Mouse (Mus musculus) kidney, postnatal 0 days (tissue): ENCODE results near the gene H2-Oa. TPM values are rescaled to one million over a fixed set of nuclear protein-coding genes. Genes with fewer than 3 reads are reported as not detected.

Source experiments
- ATAC-seq: fragments of 200-750 bp; cut with Nextera tagmentation; replicated peaks from 2 replicates; pipeline ENCODE4 v1.8.0; 2017; ENCODE audit warnings: low read depth, moderate number of reproducible peaks, moderate TSS enrichment, moderate library complexity; ENCODE audit not compliant: low FRiP score
- DNase-seq: peaks from one replicate; pipeline ENCODE4 v3.0.0-alpha.2; 2016; ENCODE audit warnings: low spot score
- H3K27ac ChIP-seq: fragments of 300-500 bp; sonication (generic); 2 replicates; pipeline ENCODE4 v1.5.1; 2014; ENCODE audit warnings: mild to moderate bottlenecking
- H3K27me3 ChIP-seq: fragments of 300-500 bp; sonication (generic); 2 replicates; pipeline ENCODE4 v1.6.1; 2014; ENCODE audit warnings: low read length, mixed read lengths; ENCODE audit not compliant: insufficient read depth
- H3K36me3 ChIP-seq: fragments of 300-500 bp; sonication (generic); 2 replicates; pipeline ENCODE4 v1.6.1; 2014; ENCODE audit warnings: low read length, mixed read lengths; ENCODE audit not compliant: insufficient read depth
- H3K4me1 ChIP-seq: fragments of 300-500 bp; sonication (generic); replicated peaks from 2 replicates; pipeline ENCODE4 v1.6.1; 2014; ENCODE audit warnings: antibody characterized with exemption, low read length, mixed read lengths; ENCODE audit not compliant: insufficient read depth
- H3K4me2 ChIP-seq: fragments of 300-500 bp; sonication (generic); 2 replicates; pipeline ENCODE4 v1.6.1; 2014; ENCODE audit warnings: mild to moderate bottlenecking, low read length, moderate library complexity, mixed read lengths
- H3K4me3 ChIP-seq: fragments of 300-500 bp; sonication (generic); replicated peaks from 2 replicates; pipeline ENCODE4 v1.5.1; 2014; ENCODE audit warnings: low read depth, low read length
- H3K9ac ChIP-seq: fragments of 300-500 bp; sonication (generic); 2 replicates; pipeline ENCODE4 v1.6.1; 2014; ENCODE audit warnings: low read depth, low read length
- H3K9me3 ChIP-seq: fragments of 300-500 bp; sonication (generic); replicated peaks from 2 replicates; pipeline ENCODE4 v1.6.1; 2016; ENCODE audit warnings: low read length, inconsistent platforms, mixed read lengths
- CTCF ChIP-seq: IDR thresholded peaks from 2 replicates; pipeline ENCODE4 v1.5.1; 2016; ENCODE audit warnings: antibody characterized with exemption, low read depth, mild to moderate bottlenecking, moderate library complexity
- WGBS: fragments of 180-500 bp; shearing (Covaris S2); extraction: QIAGEN DNeasy Blood & Tissue Kit; methylation state at CpG from one replicate; pipeline ENCODE4 v1.1.7; 2014; 5-methylcytosine and 5-hydroxymethylcytosine counted together
- polyA plus RNA-seq: library from polyadenylated mRNA; unstranded; fragments of >200 nt; fragmentation: Nextera tagmentation; extraction: Ambion mirVana; gene quantifications from 2 replicates; pipeline ENCODE4 v1.2.1, GENCODE M21; 2015

Gene H2-Oa
- polyA plus RNA-seq, 1 experiment from 2014 or later: 0.95 TPM

GRCm38 (mm10) chr17:34098709-34099479 lies 6.8 kb downstream of the H2-Oa start:
- DNase-seq (no peak), ATAC-seq (peak; percentile 37; the same call in 1 of the 2 replicates)
- Histone ChIP-seq H3K4me3 (no peak overlapping the region), H3K4me1 (peaks cover 5% of the 10 kb centered on the region; the same call in 1 of the 2 replicates), H3K36me3 (no peaks in the 10 kb centered on the region), H3K9ac (no peak overlapping the region), H3K27me3 (no peaks in the 10 kb centered on the region), H3K27ac (peak overlapping the region; percentile 21; the same call in 1 of the 2 replicates), H3K4me2 (no peak overlapping the region), H3K9me3 (no peaks in the 10 kb centered on the region)
- no peak for TF ChIP-seq CTCF
- 40% methylated on average over 10 of the region's 10 CpGs for WGBS

GRCm38 (mm10) chr17:34099531-34099930 lies 7.4 kb downstream of the H2-Oa start:
- H3K9me3 ChIP-seq: no peaks in the 10 kb centered on the region
- peaks cover 5% of the 10 kb centered on the region; the same call in 1 of the 2 replicates for H3K4me1 ChIP-seq
- DNase-seq (no peak), ATAC-seq (no peak)
- H3K36me3 ChIP-seq: no peaks in the 10 kb centered on the region
- H3K4me2 ChIP-seq: no peak overlapping the region
- no peak for TF ChIP-seq CTCF
- no peak overlapping the region; the same call in 1 of the 2 replicates for H3K27ac ChIP-seq
- no peaks in the 10 kb centered on the region for H3K27me3 ChIP-seq
- H3K9ac ChIP-seq: no peak overlapping the region
- no peak overlapping the region for H3K4me3 ChIP-seq
- WGBS: 46% methylated on average over 5 of the region's 5 CpGs

GRCm38 (mm10) chr17:34101185-34101584 lies 9.0 kb downstream of the H2-Oa start:
- Histone ChIP-seq H3K27ac (no peak overlapping the region), H3K4me1 (peaks cover 5% of the 10 kb centered on the region; the same call in 1 of the 2 replicates), H3K9ac (no peak overlapping the region), H3K4me3 (no peak overlapping the region; the same call in 1 of the 2 replicates), H3K9me3 (no peaks in the 10 kb centered on the region), H3K4me2 (no peak overlapping the region), H3K36me3 (no peaks in the 10 kb centered on the region), H3K27me3 (no peaks in the 10 kb centered on the region)
- TF ChIP-seq CTCF: no peak
- 31% methylated on average over 5 of the region's 5 CpGs for WGBS
- ATAC-seq (no peak; the same call in 1 of the 2 replicates), DNase-seq (no peak)

GRCm38 (mm10) chr17:34101604-34102032 lies 9.5 kb downstream of the H2-Oa start:
- Histone ChIP-seq H3K27me3 (no peaks in the 10 kb centered on the region), H3K4me3 (peak overlapping the region; percentile 11; the same call in 1 of the 2 replicates), H3K4me1 (peaks cover 5% of the 10 kb centered on the region; the same call in 1 of the 2 replicates), H3K36me3 (no peaks in the 10 kb centered on the region), H3K27ac (no peak overlapping the region), H3K4me2 (peak overlapping the region; percentile 43; the same call in 1 of the 2 replicates), H3K9ac (no peak overlapping the region), H3K9me3 (no peaks in the 10 kb centered on the region)
- TF ChIP-seq CTCF: peak; percentile 92
- WGBS: 8% methylated on average over 12 of the region's 12 CpGs
- peak; percentile 71; the same call in 1 of the 2 replicates for ATAC-seq
- peak; percentile 94 for DNase-seq

GRCm38 (mm10) chr17:34102831-34103230 lies 10.7 kb downstream of the H2-Oa start:
- no peak for TF ChIP-seq CTCF
- no peaks in the 10 kb centered on the region for H3K27me3 ChIP-seq
- no peak overlapping the region for H3K4me3 ChIP-seq
- no peak for DNase-seq
- 73% methylated on average over 6 of the region's 6 CpGs for WGBS
- H3K4me1 ChIP-seq: peaks cover 5% of the 10 kb centered on the region; the same call in 1 of the 2 replicates
- no peak overlapping the region for H3K27ac ChIP-seq
- no peaks in the 10 kb centered on the region for H3K36me3 ChIP-seq
- ATAC-seq: no peak
- H3K9me3 ChIP-seq: no peaks in the 10 kb centered on the region
- H3K4me2 ChIP-seq: no peak overlapping the region
- no peak overlapping the region for H3K9ac ChIP-seq

GRCm38 (mm10) chr17:34104804-34105203 lies 12.7 kb downstream of the H2-Oa start:
- H3K4me1 ChIP-seq: peaks cover under 1% of the 10 kb centered on the region; the same call in 1 of the 2 replicates
- ATAC-seq (no peak), DNase-seq (no peak)
- no peak overlapping the region for H3K4me3 ChIP-seq
- H3K9ac ChIP-seq: no peak overlapping the region
- WGBS: 77% methylated on average over 9 of the region's 9 CpGs
- no peak overlapping the region for H3K27ac ChIP-seq
- H3K27me3 ChIP-seq: no peaks in the 10 kb centered on the region
- H3K4me2 ChIP-seq: no peak overlapping the region
- no peak for TF ChIP-seq CTCF
- H3K36me3 ChIP-seq: peaks cover 5% of the 10 kb centered on the region; the same call in 1 of the 2 replicates
- H3K9me3 ChIP-seq: no peaks in the 10 kb centered on the region
